ENCODE assay signal across 22 mouse cellular contexts in the genomic region with DNA sequence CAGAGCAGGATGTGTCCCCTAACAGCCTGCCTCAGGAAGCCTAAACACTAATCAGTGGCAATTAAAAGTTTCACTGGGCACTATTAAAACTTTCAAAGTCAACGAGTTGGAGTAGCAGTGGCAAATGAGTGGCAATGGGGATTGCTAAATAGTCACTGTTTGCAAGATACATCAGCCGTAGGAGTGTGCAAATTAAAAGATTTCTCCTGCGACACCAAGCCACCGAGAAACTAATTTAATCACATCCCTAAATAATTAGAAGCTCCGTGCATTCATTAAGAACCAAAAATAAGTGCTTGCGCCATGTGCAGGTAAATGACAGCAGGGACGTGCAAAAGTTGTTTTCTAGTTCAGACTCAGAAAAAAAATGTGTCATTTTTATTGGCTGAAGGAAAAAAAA.
"Had no signal": no experiment of that assay in that cellular context is flagged by ENCODE, and none has a peak within 500 bp of the region (broad histone marks: within the 10 kb centered on the region; RNA-seq: fewer than 3 reads in every experiment).

No protein-coding gene starts in this region.

- H3K27me3 ChIP-seq: limb, embryonic 12.5 days; liver, embryonic 12.5 days; liver, embryonic 15.5 days; lung, embryonic 15.5 days; megakaryocyte, embryonic 14.5 days; neural tube, embryonic 13.5 days; stomach, embryonic 15.5 days had no signal

- H3K4me3 ChIP-seq: limb, embryonic 12.5 days; liver, embryonic 12.5 days; liver, embryonic 15.5 days; lung, embryonic 15.5 days; megakaryocyte, embryonic 14.5 days; midbrain, embryonic 10.5 days; neural tube, embryonic 13.5 days; stomach, embryonic 15.5 days had no signal

- H3K9me3 ChIP-seq: limb, embryonic 12.5 days; liver, embryonic 12.5 days; liver, embryonic 15.5 days; lung, embryonic 15.5 days; midbrain, embryonic 10.5 days; neural tube, embryonic 13.5 days; stomach, embryonic 15.5 days had no signal

- H3K36me3 ChIP-seq: limb, embryonic 12.5 days; liver, embryonic 12.5 days; liver, embryonic 15.5 days; lung, embryonic 15.5 days; midbrain, embryonic 10.5 days; neural tube, embryonic 13.5 days; stomach, embryonic 15.5 days had no signal

- H3K4me2 ChIP-seq: limb, embryonic 12.5 days; liver, embryonic 12.5 days; liver, embryonic 15.5 days; lung, embryonic 15.5 days; neural tube, embryonic 13.5 days; stomach, embryonic 15.5 days had no signal

- DNase-seq: kidney, adult 18-20 months; kidney, adult 9 months; kidney, postnatal 14 days; kidney, postnatal 4 days; liver; lung, adult 18-20 months; lung, postnatal 10 days; lung, postnatal 36 days; midbrain, embryonic 14.5 days; retina, postnatal 1 day; right cerebral cortex, postnatal 25 days; spleen, adult 18-20 months; thymus, postnatal 36 days had no signal

- H3K4me1 ChIP-seq: liver, embryonic 12.5 days; liver, embryonic 15.5 days; lung, embryonic 15.5 days; megakaryocyte, embryonic 14.5 days; midbrain, embryonic 10.5 days; neural tube, embryonic 13.5 days; stomach, embryonic 15.5 days had no signal

- ATAC-seq: intestine, embryonic 16.5 days; liver, embryonic 12.5 days had no signal

- H3K27ac ChIP-seq: limb, embryonic 12.5 days; liver, embryonic 12.5 days; liver, embryonic 15.5 days; lung, embryonic 15.5 days; midbrain, embryonic 10.5 days; neural tube, embryonic 13.5 days; stomach, embryonic 15.5 days had no signal

- H3K9ac ChIP-seq: limb, embryonic 12.5 days; liver, embryonic 12.5 days; liver, embryonic 15.5 days; lung, embryonic 15.5 days; neural tube, embryonic 13.5 days; stomach, embryonic 15.5 days had no signal
